Mouse (Mus musculus): ENCODE data around the gene Usp9x. TPM values are rescaled to one million over a fixed set of nuclear protein-coding genes. Genes with fewer than 3 reads are reported as not detected.

The Usp9x gene
- total RNA-seq, 4 experiments from 2014 or later = 141 to 212 (median 167) TPM

GRCm38 (mm10) chrX:13072461-13072982, 1.2 kb downstream of the Usp9x start:
- peak; percentile 47 to 58 for DNase-seq (ENCODE audit: low spot score in 2 of 2)

- DNase-seq (ENCODE audit: low spot score in 2 of 2) = no peak
Observed at GRCm38 (mm10) chrX:13085621-13086020, 14.3 kb downstream of the Usp9x start.

DNA sequence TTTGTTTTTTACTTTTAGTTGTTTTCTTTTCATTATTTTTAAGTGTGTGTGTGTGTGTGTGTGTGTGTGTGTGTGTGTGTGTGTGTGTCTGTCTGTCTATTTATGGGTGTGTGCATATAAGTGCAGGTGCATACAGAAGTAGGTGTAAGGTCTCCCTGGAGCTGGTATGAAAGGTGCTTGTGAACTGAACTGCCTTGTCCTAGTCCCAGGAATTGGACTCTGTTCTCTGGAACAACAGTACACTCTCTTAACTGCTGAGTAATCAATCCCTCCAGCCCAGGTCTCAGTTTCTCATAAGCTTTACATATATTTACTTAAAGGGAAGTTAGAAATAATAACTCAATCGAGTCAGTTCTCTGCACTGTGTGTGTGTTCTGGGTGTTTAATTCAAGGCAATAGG, 25.7 kb downstream of the Usp9x start:
- DNase-seq (ENCODE audit: low spot score in 2 of 2) = no peak

DNA sequence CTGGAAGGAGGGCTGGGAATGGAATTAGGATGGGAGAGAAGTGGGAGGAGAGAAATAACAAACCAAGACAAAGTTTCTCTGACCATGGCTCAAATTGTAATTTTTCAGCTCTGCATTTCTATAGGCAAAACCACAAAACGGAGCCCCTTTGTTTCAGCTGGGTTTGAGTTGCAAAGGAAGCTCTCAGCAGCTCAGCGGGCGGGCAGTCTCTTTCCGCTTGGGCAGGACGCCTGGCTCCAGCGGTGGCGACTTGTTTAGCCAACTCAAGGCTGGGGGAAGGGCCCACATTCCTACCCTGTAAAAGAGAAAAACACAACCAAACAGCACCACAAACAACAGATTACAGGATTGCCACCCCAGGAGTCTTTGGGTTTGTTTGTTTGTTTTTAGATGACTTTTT, 135.2 kb downstream of the Usp9x start:
- DNase-seq (ENCODE audit: low spot score in 2 of 2) = no peak

DNA sequence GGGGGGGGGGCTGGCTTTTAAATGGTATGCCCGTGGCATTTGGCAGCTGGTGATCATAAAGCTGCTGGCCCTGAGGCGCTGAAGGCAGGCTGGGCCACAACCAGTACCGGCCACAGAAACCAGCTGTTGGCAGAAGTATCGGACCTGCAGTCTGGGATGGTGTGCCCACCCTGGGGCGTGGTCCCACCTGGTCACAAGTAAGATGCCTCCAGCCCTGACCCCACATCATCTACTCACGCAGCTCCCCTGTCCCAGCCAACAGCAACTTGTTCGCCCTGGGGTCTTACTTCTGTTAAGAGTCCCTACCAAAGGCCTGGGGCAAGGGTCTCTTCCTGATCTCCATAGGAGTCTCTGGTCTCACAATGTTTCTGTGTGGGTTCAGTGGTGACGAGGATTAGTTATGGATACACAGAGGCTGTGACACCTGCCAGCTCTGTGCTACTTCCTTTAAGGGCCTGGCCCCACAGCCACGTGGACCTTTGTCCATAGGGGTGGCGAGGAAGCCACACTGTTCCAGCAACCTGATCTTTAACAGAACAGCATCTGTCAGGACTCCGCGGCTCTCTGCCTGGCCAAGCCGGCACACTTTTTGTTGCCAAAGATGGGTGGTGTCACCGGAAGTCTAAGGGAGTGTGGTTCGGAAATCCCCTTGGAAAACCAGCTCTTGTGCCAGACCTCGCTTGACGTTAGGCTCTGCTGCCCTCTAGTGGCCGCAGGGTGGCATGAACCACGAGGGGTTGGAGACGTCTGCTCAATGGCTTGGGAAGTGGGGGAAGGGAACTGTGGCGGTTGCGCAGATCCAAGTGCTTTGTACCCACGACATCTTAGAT, 136.4 kb downstream of the Usp9x start:
- peak; percentile 77 to 81 for DNase-seq (ENCODE audit: low spot score in 2 of 2)

- DNase-seq (ENCODE audit: low spot score in 2 of 2) = no peak
Observed at GRCm38 (mm10) chrX:13208404-13208803, 137.1 kb downstream of the Usp9x start.

DNA sequence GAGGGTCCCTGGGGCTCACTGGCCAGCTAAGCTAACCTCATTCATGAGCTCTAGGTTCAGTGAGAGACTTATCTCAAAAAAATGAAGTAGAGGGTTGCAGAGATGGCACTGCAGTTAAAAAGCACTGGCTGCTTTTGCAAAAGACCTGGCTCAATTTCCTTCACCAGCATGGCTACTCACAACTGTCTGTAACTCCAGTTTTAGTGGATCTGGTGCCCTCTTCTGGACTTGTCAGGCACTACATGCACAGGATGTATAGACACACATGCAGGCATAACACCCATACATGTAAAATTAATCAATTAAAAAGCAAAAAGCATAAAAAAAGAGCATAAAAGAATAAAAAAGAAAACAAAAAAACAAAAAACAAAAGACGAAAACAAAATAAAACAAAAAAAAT, 143.0 kb downstream of the Usp9x start:
- no peak for DNase-seq (ENCODE audit: low spot score in 2 of 2)

Other genes starting within 250 kb of the Usp9x start
- 100 to 1,000 TPM; 130 to 209 (median 160) TPM for gene Ddx3x, start 209.5 kb downstream of the Usp9x start, total RNA-seq (2022)

Measured in gastrocnemius, adult 8-10 months (tissue).